In the genomic region with DNA sequence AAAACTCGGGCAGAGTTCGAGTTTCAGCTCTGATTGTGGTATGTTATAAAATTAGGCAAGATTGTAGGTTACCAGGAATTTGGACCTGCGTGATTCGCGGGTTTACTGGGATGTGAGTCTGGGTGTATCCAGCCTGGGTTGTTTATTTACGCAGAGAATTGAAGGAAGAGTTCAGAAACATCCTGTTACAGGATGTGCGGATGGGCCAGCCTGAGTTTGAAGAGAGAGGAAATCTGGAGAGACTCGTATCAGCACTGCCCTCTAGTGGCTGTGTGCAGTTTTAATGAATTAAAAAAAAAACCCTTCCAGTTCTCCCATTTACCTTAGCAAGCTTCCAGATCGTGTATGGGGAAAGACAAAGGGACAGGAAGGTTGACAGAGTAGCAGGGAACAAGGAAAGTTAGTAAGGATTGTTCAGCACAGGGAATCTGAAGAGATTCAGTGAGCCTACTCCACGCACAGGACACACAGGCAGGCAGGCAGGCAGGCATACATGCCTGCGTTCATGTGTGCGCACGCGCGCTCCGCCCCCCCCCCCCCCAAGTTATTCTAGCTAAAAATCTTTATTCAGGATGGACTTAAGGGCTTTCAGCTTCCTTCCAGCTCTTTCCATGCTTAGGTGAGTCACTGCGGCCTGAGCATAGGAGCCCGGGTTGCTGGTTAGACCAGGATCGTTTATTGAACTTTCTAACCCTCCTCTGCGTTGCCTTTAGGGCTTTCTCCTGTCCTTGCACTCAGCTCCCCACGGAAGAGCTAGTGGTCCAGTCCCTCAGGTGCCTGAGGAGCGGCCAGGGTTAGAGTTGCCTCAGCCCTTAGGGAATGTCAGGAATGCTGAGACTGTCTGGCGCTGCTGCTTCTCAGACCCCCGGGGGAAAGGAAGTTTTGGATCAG, we compare ENCODE assay signal across 8 mouse cellular contexts.
A peak's percentile ranks its signal among the peaks of the same experiment; 100 is the strongest.
DNase-seq lines count a peak whose midpoint lies in the region; ATAC-seq and TF ChIP-seq lines count a peak whose summit lies in the region.

No protein-coding gene starts in this region.

- H3K9me3 ChIP-seq in forebrain, embryonic 12.5 days = no peaks in the 10 kb centered on the region

- peak overlapping the region; percentile 35 for H3K4me3 ChIP-seq in left cerebral cortex, adult 2 months
- H3K4me3 ChIP-seq in forebrain, embryonic 12.5 days (replicated peaks) = peak overlapping the region; percentile 41

- intact Hi-C loops in left cerebral cortex, adult 2 months (cut with DNase I) = loop anchor here (10.0 kb wide), 2 partner anchors 111 to 511 kb away; partner anchors contain the start of gene Pawr
- intact Hi-C loops in heart, postnatal 25 days (cut with DNase I) = loop anchor here (1.0 to 10.0 kb wide), 4 partner anchors 114 to 589 kb away; partner anchors contain the start of gene Pawr

- TF ChIP-seq CTCF in left cerebral cortex, adult 2 months (IDR thresholded peaks at IDR 0.05) = peak; percentile 75

- 12% methylated on average over 24 of the region's 24 CpGs for WGBS in forebrain, embryonic 12.5 days

- peak; percentile 66 for ATAC-seq in forebrain, embryonic 12.5 days (ENCODE audit: low FRiP score)

- H3K4me1 ChIP-seq in forebrain, embryonic 12.5 days = peaks cover 11% of the 10 kb centered on the region

- no peaks in the 10 kb centered on the region for H3K36me3 ChIP-seq in forebrain, embryonic 12.5 days (replicated peaks)

- peak; percentile 33 to 60 for DNase-seq in left cerebral cortex, adult 2 months (ENCODE audit: extremely low spot score in 1 of 2, low spot score in 2 of 2)
- DNase-seq in left cerebral cortex, adult 8-10 months (ENCODE audit: low spot score in 2 of 2) = no peak
- peak; percentile 59 for DNase-seq in c-Kit-positive CD71-positive TER-119-negative erythroid progenitor cells, embryonic 14.5 days (ENCODE audit: low read depth)
- peak; percentile 30 for DNase-seq in heart, postnatal 25 days (ENCODE audit: low spot score)
- DNase-seq in kidney, postnatal 4 days = peak; percentile 79 to 84
- peak; percentile 86 for DNase-seq in lung, postnatal 10 days
- DNase-seq in retina, postnatal 1 day = peak; percentile 83

- peak overlapping the region; percentile 53 for H3K4me2 ChIP-seq in forebrain, embryonic 12.5 days

- H3K9ac ChIP-seq in forebrain, embryonic 12.5 days = peak overlapping the region; percentile 46

- peak overlapping the region; percentile 36; the same call in 1 of the 2 replicates for H3K27ac ChIP-seq in left cerebral cortex, adult 2 months
- H3K27ac ChIP-seq in forebrain, embryonic 12.5 days = no peak overlapping the region

- 0 out of 2 replicates have a peak, but pooled peaks cover 6% of the 10 kb centered on the region for H3K27me3 ChIP-seq in forebrain, embryonic 12.5 days

Comparison
In these comparisons a context has a peak if more than half of its experiments do, and no peak if none do; other contexts are left out.
1. DNase-seq: peak in left cerebral cortex, adult 2 months (2 of 2), c-Kit-positive CD71-positive TER-119-negative erythroid progenitor cells, embryonic 14.5 days (single experiment), heart, postnatal 25 days (single experiment), kidney, postnatal 4 days (2 of 2), lung, postnatal 10 days (single experiment) and retina, postnatal 1 day (single experiment); none in left cerebral cortex, adult 8-10 months (0 of 2).